Mouse (Mus musculus) megakaryocyte, embryonic 14.5 days (primary cell): ENCODE results near the gene Olfr1357. TPM values are rescaled to one million over a fixed set of nuclear protein-coding genes. Genes with fewer than 3 reads are reported as not detected.
A peak's percentile ranks its signal among the peaks of the same experiment; 100 is the strongest.

Source experiments
- H3K27me3 ChIP-seq: replicated peaks from 2 replicates; pipeline ENCODE3; 2012; ENCODE audit warnings: inconsistent platforms
- H3K36me3 ChIP-seq: replicated peaks from 2 replicates; pipeline ENCODE3; 2012; ENCODE audit warnings: low read length, inconsistent platforms, mixed read lengths
- H3K4me1 ChIP-seq: 2 replicates; pipeline ENCODE4 v1.6.1; 2012; ENCODE audit warnings: inconsistent platforms
- H3K4me3 ChIP-seq: replicated peaks from 2 replicates; pipeline ENCODE3; 2012; ENCODE audit warnings: moderate library complexity, mild to moderate bottlenecking, inconsistent platforms
- H3K9me3 ChIP-seq: 2 replicates; pipeline ENCODE4 v1.6.1; 2012; ENCODE audit warnings: inconsistent platforms
- FLI1 ChIP-seq: IDR thresholded peaks from 2 replicates; pipeline ENCODE4 v1.6.1; 2012; ENCODE audit warnings: low read length, inconsistent platforms, mixed read lengths
- GATA1 ChIP-seq: IDR thresholded peaks from 3 replicates; pipeline ENCODE4 v1.6.1; 2012; ENCODE audit warnings: mixed read lengths, low read length, inconsistent platforms, borderline replicate concordance
- polyA plus RNA-seq: library from polyadenylated mRNA; stranded (reverse); fragments of >175 nt; gene quantifications from 2 replicates; pipeline ENCODE4 v1.2.3, GENCODE M21; 2012; ENCODE audit warnings: low replicate concordance; ENCODE audit not compliant: insufficient read depth

Gene Olfr1357
- polyA plus RNA-seq, 1 experiment = 0.12 TPM

GRCm38 (mm10) chr10:78583939-78584338 lies 33.9 kb downstream of the Olfr1357 start:
- Histone ChIP-seq H3K36me3 (peaks cover 85% of the 10 kb centered on the region), H3K4me1 (peaks cover 21% of the 10 kb centered on the region), H3K4me3 (no peak overlapping the region), H3K27me3 (no peaks in the 10 kb centered on the region), H3K9me3 (no peaks in the 10 kb centered on the region)
- TF ChIP-seq GATA1 (no peak), FLI1 (no peak)

GRCm38 (mm10) chr10:78583347-78583746 lies 34.5 kb downstream of the Olfr1357 start:
- peaks cover 91% of the 10 kb centered on the region for H3K36me3 ChIP-seq
- H3K27me3 ChIP-seq = no peaks in the 10 kb centered on the region

GRCm38 (mm10) chr10:78581121-78581520 lies 36.8 kb downstream of the Olfr1357 start:
- Histone ChIP-seq H3K4me1 (peaks cover 35% of the 10 kb centered on the region), H3K4me3 (no peak overlapping the region), H3K9me3 (no peaks in the 10 kb centered on the region), H3K27me3 (no peaks in the 10 kb centered on the region), H3K36me3 (peaks cover 100% of the 10 kb centered on the region)
- TF ChIP-seq FLI1 (no peak), GATA1 (no peak)

More at GRCm38 (mm10) chr10:78583347-78583746, 34.5 kb downstream of the Olfr1357 start:
- Histone ChIP-seq H3K4me3 (no peak overlapping the region), H3K9me3 (no peaks in the 10 kb centered on the region), H3K4me1 (peaks cover 21% of the 10 kb centered on the region)
- no peak for TF ChIP-seq FLI1
- no peak for TF ChIP-seq GATA1

GRCm38 (mm10) chr10:78578204-78578603 lies 39.7 kb downstream of the Olfr1357 start:
- H3K9me3 ChIP-seq = no peaks in the 10 kb centered on the region
- peaks cover 74% of the 10 kb centered on the region for H3K36me3 ChIP-seq
- H3K4me3 ChIP-seq = no peak overlapping the region
- H3K27me3 ChIP-seq = no peaks in the 10 kb centered on the region
- TF ChIP-seq FLI1 = no peak
- TF ChIP-seq GATA1 = no peak
- H3K4me1 ChIP-seq = peaks cover 56% of the 10 kb centered on the region

- peaks cover 59% of the 10 kb centered on the region for H3K36me3 ChIP-seq
- peak overlapping the region; percentile 26 for H3K4me3 ChIP-seq
- TF ChIP-seq FLI1 = no peak
- no peak for TF ChIP-seq GATA1
- H3K9me3 ChIP-seq = no peaks in the 10 kb centered on the region
- H3K27me3 ChIP-seq = no peaks in the 10 kb centered on the region
- H3K4me1 ChIP-seq = peaks cover 47% of the 10 kb centered on the region
These were observed 41.3 kb downstream of the Olfr1357 start for GRCm38 (mm10) chr10:78576435-78577184.

- H3K4me1 ChIP-seq = peaks cover 43% of the 10 kb centered on the region
- peak overlapping the region; percentile 93 for H3K4me3 ChIP-seq
- H3K27me3 ChIP-seq = no peaks in the 10 kb centered on the region
- TF ChIP-seq FLI1 = no peak
- no peak for TF ChIP-seq GATA1
- peaks cover 50% of the 10 kb centered on the region for H3K36me3 ChIP-seq
- H3K9me3 ChIP-seq = no peaks in the 10 kb centered on the region
These were observed 42.2 kb downstream of the Olfr1357 start for GRCm38 (mm10) chr10:78575690-78576089.

- peaks cover 39% of the 10 kb centered on the region for H3K4me1 ChIP-seq
- peak overlapping the region; percentile 93 for H3K4me3 ChIP-seq
- peaks cover 44% of the 10 kb centered on the region for H3K36me3 ChIP-seq
- TF ChIP-seq FLI1 (no peak), GATA1 (no peak)
- H3K27me3 ChIP-seq = peaks cover 3% of the 10 kb centered on the region
- no peaks in the 10 kb centered on the region for H3K9me3 ChIP-seq
These were observed 42.7 kb downstream of the Olfr1357 start for GRCm38 (mm10) chr10:78575105-78575632.

- peak within 1 kb of the TSS; percentile 93 for H3K4me3 ChIP-seq
- peak; percentile 57; the same call in 1 of the 3 replicates for TF ChIP-seq GATA1
- TF ChIP-seq FLI1 = no peak
These were observed 43.4 kb downstream of the Olfr1357 start, which contains the start of gene Ilvbl for GRCm38 (mm10) chr10:78574250-78575104. Ilvbl (plus strand) TSS chr10:78574346.

GRCm38 (mm10) chr10:78573226-78573625 lies 44.6 kb downstream of the Olfr1357 start:
- no peaks in the 10 kb centered on the region for H3K9me3 ChIP-seq
- H3K4me1 ChIP-seq = peaks cover 35% of the 10 kb centered on the region
- peaks cover 5% of the 10 kb centered on the region for H3K27me3 ChIP-seq
- H3K4me3 ChIP-seq = no peak overlapping the region
- TF ChIP-seq FLI1 (no peak), GATA1 (no peak)
- H3K36me3 ChIP-seq = peaks cover 25% of the 10 kb centered on the region

More at GRCm38 (mm10) chr10:78574250-78575104, 43.4 kb downstream of the Olfr1357 start, which contains the start of gene Ilvbl:
- H3K27me3 ChIP-seq = peaks cover 5% of the 10 kb centered on the region
- peaks cover 37% of the 10 kb centered on the region for H3K36me3 ChIP-seq
- peaks cover 36% of the 10 kb centered on the region for H3K4me1 ChIP-seq
- H3K9me3 ChIP-seq = no peaks in the 10 kb centered on the region

GRCm38 (mm10) chr10:78570897-78571296 lies 47.0 kb downstream of the Olfr1357 start:
- Histone ChIP-seq H3K27me3 (peaks cover 5% of the 10 kb centered on the region), H3K4me3 (no peak overlapping the region), H3K36me3 (peaks cover 2% of the 10 kb centered on the region), H3K4me1 (peaks cover 20% of the 10 kb centered on the region), H3K9me3 (no peaks in the 10 kb centered on the region)
- TF ChIP-seq FLI1 = no peak
- TF ChIP-seq GATA1 = no peak
